Comparison of ENCODE assay signal across 8 mouse cellular contexts in genomic region chr4:150488096-150488748, GRCm38 (mm10).
DNase-seq lines count a peak whose midpoint lies in the region; ATAC-seq and TF ChIP-seq lines count a peak whose summit lies in the region.

No protein-coding gene starts in this region.

- peak; percentile 32 for ATAC-seq in inflammation-experienced regulatory T-cells, adult 6 months

- peak; percentile 86 to 93 for DNase-seq in adrenal gland, adult (ENCODE audit: inconsistent age in 2 of 2, low spot score in 1 of 2)
- DNase-seq in embryo, embryonic 10 days (ENCODE audit: low spot score): peak; percentile 84
- peak; percentile 82 for DNase-seq in gastrocnemius, postnatal 25 days
- DNase-seq in left cerebral cortex, adult 2 months (ENCODE audit: extremely low spot score in 1 of 2, low spot score in 2 of 2): peak; percentile 60 to 74
- peak; percentile 94 for DNase-seq in lung, postnatal 36 days
- DNase-seq in retina, embryonic 14.5 days (ENCODE audit: low spot score): peak; percentile 88
- peak; percentile 9 to 15 for DNase-seq in thymus, postnatal 36 days

- H3K4me3 ChIP-seq in left cerebral cortex, adult 2 months: peak overlapping the region; percentile 47

- H3K27ac ChIP-seq in left cerebral cortex, adult 2 months: peak overlapping the region; percentile 87

- intact Hi-C loops in left cerebral cortex, adult 2 months (cut with DNase I): loop anchor here (2.0 kb wide), 1 partner anchor 83 kb away; no protein-coding TSS in a partner anchor

- TF ChIP-seq CTCF in left cerebral cortex, adult 2 months (IDR thresholded peaks at IDR 0.05): no peak

Comparison
In these comparisons a context has a peak if more than half of its experiments do, and no peak if none do; other contexts are left out.
1. Peak in every context shown above with its lines: DNase-seq, ATAC-seq, H3K4me3 ChIP-seq and H3K27ac ChIP-seq.
2. DNase-seq: peak in every context shown above with its lines; median percentile 94 in lung, postnatal 36 days; 90 in adrenal gland, adult; 88 in retina, embryonic 14.5 days; 84 in embryo, embryonic 10 days; 82 in gastrocnemius, postnatal 25 days; 67 in left cerebral cortex, adult 2 months; 12 in thymus, postnatal 36 days.